Mouse (Mus musculus) embryonic facial prominence, embryonic 14.5 days (tissue): ENCODE data around the gene Cnot2. TPM values are rescaled to one million over a fixed set of nuclear protein-coding genes. Genes with fewer than 3 reads are reported as not detected.
"Not testable (repeated sequence)": the region's sequence is repeated elsewhere in the genome, so short reads cannot be mapped to it uniquely, and the experiment has no call there.

Experiments
- ATAC-seq: fragments of 200-750 bp; cut with Nextera tagmentation; 2 replicates; pipeline ENCODE4 v1.8.0; 2017; ENCODE audit warnings: low read depth, moderate number of reproducible peaks, moderate TSS enrichment
- DNase-seq: peaks from one replicate; pipeline ENCODE4 v3.0.0-alpha.2; 2015; ENCODE audit warnings: low spot score
- H3K27ac ChIP-seq: fragments of 300-500 bp; sonication (generic); replicated peaks from 2 replicates; pipeline ENCODE4 v1.5.1; 2014; ENCODE audit warnings: low read depth, mild to moderate bottlenecking, low read length, moderate library complexity
- H3K27me3 ChIP-seq: fragments of 300-500 bp; sonication (generic); replicated peaks from 2 replicates; pipeline ENCODE4 v1.6.1; 2014; ENCODE audit warnings: low read length; ENCODE audit not compliant: control insufficient read depth, insufficient read depth
- H3K36me3 ChIP-seq: fragments of 300-500 bp; sonication (generic); 2 replicates; pipeline ENCODE4 v1.6.1; 2014; ENCODE audit warnings: low read length, mixed read lengths; ENCODE audit not compliant: control insufficient read depth, insufficient read depth
- H3K4me1 ChIP-seq: fragments of 300-500 bp; sonication (generic); 2 replicates; pipeline ENCODE4 v1.6.1; 2014; ENCODE audit warnings: antibody characterized with exemption, low read length; ENCODE audit not compliant: control insufficient read depth, insufficient read depth
- H3K4me2 ChIP-seq: fragments of 300-500 bp; sonication (generic); 2 replicates; pipeline ENCODE4 v1.6.1; 2014; ENCODE audit warnings: low read depth, mild to moderate bottlenecking, low read length, moderate library complexity, mixed read lengths
- H3K4me3 ChIP-seq: fragments of 300-500 bp; sonication (generic); 2 replicates; pipeline ENCODE4 v1.5.1; 2014; ENCODE audit warnings: low read depth, mild to moderate bottlenecking, low read length
- H3K9ac ChIP-seq: fragments of 300-500 bp; sonication (generic); 2 replicates; pipeline ENCODE4 v1.6.1; 2014; ENCODE audit warnings: low read depth, mild to moderate bottlenecking, low read length, moderate library complexity, mixed read lengths
- H3K9me3 ChIP-seq: fragments of 300-500 bp; sonication (generic); 2 replicates; pipeline ENCODE4 v1.6.1; 2016; ENCODE audit warnings: low read length; ENCODE audit not compliant: control insufficient read depth
- WGBS: fragments of 180-500 bp; shearing (Covaris S2); extraction: QIAGEN DNeasy Blood & Tissue Kit; methylation state at CpG from one replicate; pipeline ENCODE4 v1.1.7; 2014; 5-methylcytosine and 5-hydroxymethylcytosine counted together
- polyA plus RNA-seq: library from polyadenylated mRNA; unstranded; fragments of >200 nt; fragmentation: Nextera tagmentation; extraction: Ambion mirVana; gene quantifications from 2 replicates; pipeline ENCODE4 v1.2.1, GENCODE M21; 2014

The Cnot2 gene
- polyA plus RNA-seq, 1 experiment from 2014 or later, result 101 TPM

DNA sequence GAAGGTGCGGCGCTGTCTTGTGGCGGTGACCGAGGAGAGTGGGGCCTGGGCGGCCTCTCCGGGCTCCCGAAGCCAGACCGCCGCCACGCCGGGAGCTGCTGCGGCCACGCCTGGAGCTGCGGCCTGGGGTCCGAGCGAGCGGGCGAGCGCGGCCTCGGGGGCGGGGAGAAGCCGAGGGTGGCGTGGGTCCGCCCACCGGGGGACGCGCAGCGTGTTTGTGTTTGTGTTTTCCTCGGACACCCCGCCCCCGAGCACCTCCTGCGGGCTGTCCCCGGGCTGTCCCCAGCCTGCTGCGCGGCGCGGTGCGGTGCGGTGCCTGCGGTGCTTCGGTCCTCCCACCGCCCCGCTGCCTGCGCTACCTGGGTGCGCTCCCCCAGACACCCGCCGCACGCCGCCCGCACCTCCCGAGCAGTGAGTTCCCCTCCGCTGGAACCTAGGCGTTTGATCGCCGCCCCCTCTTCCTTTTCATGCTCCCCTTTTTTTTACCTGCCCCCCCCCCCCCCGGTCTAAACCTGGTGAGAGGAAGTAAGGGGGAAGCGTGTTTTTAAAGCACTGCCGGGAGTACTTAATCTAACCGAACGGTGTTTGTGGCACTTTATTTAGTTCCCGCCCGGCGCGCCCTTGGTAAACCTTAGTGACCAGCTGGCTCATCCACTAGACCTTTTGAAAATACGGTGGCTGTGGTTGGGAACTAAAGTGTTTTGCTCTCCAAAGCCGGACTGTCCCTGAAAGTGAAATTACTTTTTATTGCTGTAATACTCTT is 589 bp upstream of the Cnot2 start:
- Histone ChIP-seq H3K36me3 (peaks cover 7% of the 10 kb centered on the region; the same call in 1 of the 2 replicates), H3K4me1 (peaks cover 14% of the 10 kb centered on the region), H3K4me3 (peak overlapping the region; percentile 98), H3K27me3 (no peaks in the 10 kb centered on the region), H3K9ac (peak overlapping the region; percentile 97), H3K27ac (peak overlapping the region; percentile 99), H3K4me2 (peak overlapping the region; percentile 73), H3K9me3 (no peaks in the 10 kb centered on the region)
- peak; percentile 86 for ATAC-seq
- WGBS, result under 1% methylated on average over 36 of the region's 67 CpGs
- DNase-seq, result peak; percentile 64

DNA sequence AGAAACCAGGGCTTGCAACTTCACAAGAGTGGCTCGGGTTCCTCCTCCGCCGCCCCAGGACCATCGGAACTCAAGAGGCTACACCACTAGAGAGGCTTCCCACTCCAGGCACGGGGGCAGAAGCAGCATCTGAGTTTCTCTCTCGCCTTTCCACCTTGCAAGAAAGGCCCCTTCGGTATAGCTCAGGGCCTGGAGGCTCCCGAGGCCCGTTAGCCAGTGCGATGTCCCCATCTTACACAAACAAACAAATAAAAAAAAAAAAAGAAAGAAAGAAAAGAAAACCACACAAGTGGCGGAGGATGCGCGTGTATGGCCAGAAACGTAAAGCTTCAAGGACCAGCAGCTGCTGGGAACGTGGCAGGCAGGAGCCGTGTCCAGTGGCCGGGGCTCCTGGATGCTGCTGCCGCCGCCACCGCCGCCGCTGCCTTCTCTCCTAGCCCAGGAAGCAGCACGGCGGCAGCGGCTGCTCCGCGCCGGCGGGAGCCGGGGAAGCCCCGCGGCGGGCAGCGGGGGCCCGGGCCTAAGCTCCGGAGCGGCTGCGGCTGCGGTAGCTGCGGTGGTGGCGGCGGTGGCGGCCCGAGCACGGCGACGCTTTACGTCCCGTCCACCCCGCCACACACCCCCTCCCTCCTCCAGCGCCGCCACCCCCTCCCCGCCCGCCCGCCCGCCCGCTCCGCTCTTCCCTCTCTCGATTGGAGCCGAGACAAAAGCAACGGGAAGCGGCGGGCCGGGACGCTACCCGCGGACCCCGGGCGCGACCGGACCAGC is 536 bp downstream of the Cnot2 start:
- peak overlapping the region; percentile 99 for H3K27ac ChIP-seq
- under 1% methylated on average over 14 of the region's 71 CpGs for WGBS
- peak; percentile 70 for ATAC-seq
- peak; percentile 76 for DNase-seq
- peaks cover 7% of the 10 kb centered on the region; the same call in 1 of the 2 replicates for H3K36me3 ChIP-seq
- H3K9me3 ChIP-seq, result no peaks in the 10 kb centered on the region
- peak overlapping the region; percentile 98 for H3K4me3 ChIP-seq
- H3K4me1 ChIP-seq, result peaks cover 14% of the 10 kb centered on the region
- peak overlapping the region; percentile 97 for H3K9ac ChIP-seq
- peak overlapping the region; percentile 73 for H3K4me2 ChIP-seq
- no peaks in the 10 kb centered on the region for H3K27me3 ChIP-seq

- Histone ChIP-seq H3K9ac (no peak overlapping the region), H3K4me1 (peaks cover 14% of the 10 kb centered on the region), H3K36me3 (0 out of 2 replicates have a peak, but pooled peaks cover 3% of the 10 kb centered on the region), H3K27ac (no peak overlapping the region), H3K4me3 (peak overlapping the region; percentile 98), H3K9me3 (no peaks in the 10 kb centered on the region), H3K4me2 (peak overlapping the region; percentile 73), H3K27me3 (no peaks in the 10 kb centered on the region)
- DNase-seq (no peak), ATAC-seq (no peak)
Measured at GRCm38 (mm10) chr10:116579478-116579877, 1.8 kb downstream of the Cnot2 start.

DNA sequence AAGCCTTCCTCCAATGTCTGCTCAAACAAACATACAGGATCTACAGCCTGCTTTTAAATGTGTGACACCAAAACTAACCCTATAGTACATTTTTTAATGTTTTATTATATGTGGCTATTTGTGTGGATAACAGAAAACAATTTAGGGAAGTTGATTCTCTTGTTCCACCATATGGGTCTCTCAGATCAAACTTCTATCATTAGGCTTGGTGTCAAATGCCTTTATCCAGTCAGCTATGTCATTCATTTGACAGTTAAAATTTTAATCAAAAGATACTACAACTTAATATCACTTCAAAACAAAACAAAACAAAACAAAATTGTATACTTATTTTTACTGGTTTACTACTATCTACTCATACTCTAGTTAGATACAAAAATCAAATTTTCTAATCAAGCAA is 2.9 kb downstream of the Cnot2 start:
- H3K4me2 ChIP-seq, result no peak overlapping the region
- no peak for ATAC-seq
- no peak overlapping the region for H3K27ac ChIP-seq

DNA sequence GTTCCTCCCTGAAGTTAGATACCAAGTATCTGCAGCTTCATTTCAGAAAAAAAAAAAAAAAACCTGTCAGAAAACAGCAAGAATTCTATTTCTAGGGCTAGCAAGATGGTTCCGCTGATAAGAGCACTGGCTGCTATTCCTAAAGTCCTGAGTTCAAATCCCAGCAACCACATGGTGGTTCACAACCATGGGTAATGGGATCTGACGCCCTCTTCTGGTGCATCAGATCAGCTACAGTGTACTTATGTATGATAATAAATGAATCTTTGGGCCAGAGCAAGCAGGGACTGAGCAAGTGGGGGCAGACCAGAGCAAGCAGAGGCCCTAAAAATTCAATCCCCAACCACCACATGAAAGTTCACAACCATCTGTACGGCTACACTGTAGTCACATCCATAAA is 4.1 kb downstream of the Cnot2 start:
- no peaks in the 10 kb centered on the region for H3K27me3 ChIP-seq
- ATAC-seq, result no peak
- no peak overlapping the region for H3K9ac ChIP-seq
- H3K36me3 ChIP-seq, result no peaks in the 10 kb centered on the region
- peaks cover 8% of the 10 kb centered on the region for H3K4me1 ChIP-seq
- H3K9me3 ChIP-seq, result no peaks in the 10 kb centered on the region
- 90% methylated on average over 3 of the region's 3 CpGs for WGBS
- no peak overlapping the region for H3K4me2 ChIP-seq
- no peak overlapping the region for H3K27ac ChIP-seq
- no peak for DNase-seq
- H3K4me3 ChIP-seq, result no peak overlapping the region

More for the DNA sequence above, 2.9 kb downstream of the Cnot2 start:
- H3K27me3 ChIP-seq, result no peaks in the 10 kb centered on the region
- H3K9ac ChIP-seq, result no peak overlapping the region
- H3K36me3 ChIP-seq, result no peaks in the 10 kb centered on the region
- no peak overlapping the region for H3K4me3 ChIP-seq
- H3K4me1 ChIP-seq, result peaks cover 14% of the 10 kb centered on the region
- DNase-seq, result no peak
- H3K9me3 ChIP-seq, result no peaks in the 10 kb centered on the region

DNA sequence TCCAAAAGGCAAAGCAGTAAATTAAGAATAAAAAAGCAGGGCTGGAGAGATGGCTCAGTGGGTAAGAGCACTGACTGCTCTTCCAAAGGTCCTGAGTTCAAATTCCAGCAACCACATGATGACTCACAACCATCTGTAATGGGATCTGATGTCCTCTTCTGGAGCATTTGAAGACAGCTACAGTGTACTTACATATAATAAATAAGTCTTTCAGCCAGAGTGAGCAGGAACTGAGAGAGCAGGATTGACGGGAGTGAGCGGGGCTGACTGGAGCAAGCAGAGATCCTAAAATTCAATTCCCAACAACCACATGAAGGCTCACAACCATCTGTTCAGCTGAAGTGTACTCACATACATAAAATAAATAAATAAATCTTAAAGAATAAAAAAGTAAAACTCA is 5.2 kb downstream of the Cnot2 start:
- not testable (repeated sequence) for DNase-seq, H3K4me2 ChIP-seq, ATAC-seq, H3K27ac ChIP-seq, H3K27me3 ChIP-seq, H3K4me1 ChIP-seq, H3K4me3 ChIP-seq, H3K9ac ChIP-seq, H3K36me3 ChIP-seq, H3K9me3 ChIP-seq
- WGBS, result 74% methylated on average over 2 of the region's 2 CpGs

GRCm38 (mm10) chr10:116570526-116570925 is 10.8 kb downstream of the Cnot2 start:
- DNase-seq (no peak), ATAC-seq (no peak)
- peaks cover 3% of the 10 kb centered on the region; the same call in 1 of the 2 replicates for H3K4me1 ChIP-seq
- 81% methylated on average over 7 of the region's 7 CpGs for WGBS
- H3K9me3 ChIP-seq, result no peaks in the 10 kb centered on the region
- no peaks in the 10 kb centered on the region for H3K27me3 ChIP-seq
- no peak overlapping the region for H3K4me3 ChIP-seq
- H3K27ac ChIP-seq, result no peak overlapping the region
- no peaks in the 10 kb centered on the region for H3K36me3 ChIP-seq
- no peak overlapping the region for H3K4me2 ChIP-seq
- H3K9ac ChIP-seq, result no peak overlapping the region

GRCm38 (mm10) chr10:116568539-116568938 is 12.8 kb downstream of the Cnot2 start:
- Histone ChIP-seq H3K36me3 (no peaks in the 10 kb centered on the region), H3K4me1 (peaks cover 6% of the 10 kb centered on the region; the same call in 1 of the 2 replicates), H3K9ac (no peak overlapping the region), H3K27ac (no peak overlapping the region), H3K4me2 (no peak overlapping the region), H3K9me3 (no peaks in the 10 kb centered on the region), H3K27me3 (no peaks in the 10 kb centered on the region), H3K4me3 (no peak overlapping the region)
- WGBS, result 62% methylated on average over 1 of the region's 1 CpGs
- DNase-seq (no peak), ATAC-seq (no peak)
